Comparison of ENCODE assay signal across 9 mouse cellular contexts in the genomic region with DNA sequence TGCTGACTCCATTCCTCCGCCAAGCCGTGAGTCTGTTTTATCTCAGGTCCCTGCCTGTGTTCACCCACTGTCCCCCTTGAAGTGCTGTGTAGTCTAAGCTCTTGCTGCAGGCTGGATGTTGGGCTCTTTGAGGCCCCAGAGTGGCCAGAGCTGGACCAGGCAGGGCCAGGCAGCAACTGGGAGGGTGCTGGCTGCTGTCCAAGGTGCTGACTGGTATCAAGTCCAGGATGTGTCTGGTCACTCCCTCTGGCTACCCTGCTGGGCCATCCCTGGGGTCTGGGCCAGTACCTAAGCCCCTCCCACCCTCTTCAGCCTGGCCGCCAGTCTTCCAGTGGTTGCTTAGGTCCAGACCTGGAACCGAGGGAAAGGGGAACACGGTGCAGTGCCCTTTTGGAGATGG. TPM values are rescaled to one million over a fixed set of nuclear protein-coding genes. Genes with fewer than 3 reads are reported as not detected.
DNase-seq lines count a peak whose midpoint lies in the region; ATAC-seq and TF ChIP-seq lines count a peak whose summit lies in the region.
"Had no signal": no experiment of that assay in that cellular context is flagged by ENCODE, and none has a peak within 500 bp of the region (broad histone marks: within the 10 kb centered on the region; RNA-seq: fewer than 3 reads in every experiment).

No protein-coding gene starts in this region.

- dilution Hi-C loops in CH12.LX (cut with MboI; ENCODE audit: extremely low pct_ligation_motif_present, extremely low pct_unique_long_range_greater_than_20kb, low sequenced_read_pairs) = no loop called here

- no peaks in the 10 kb centered on the region for H3K9me3 ChIP-seq in CH12.LX (replicated peaks; ENCODE audit: low read length)
- no peaks in the 10 kb centered on the region for H3K9me3 ChIP-seq in lung, embryonic 16.5 days (ENCODE audit: control insufficient read depth, low read length)
- H3K9me3 ChIP-seq in stomach, embryonic 15.5 days = no peaks in the 10 kb centered on the region

- peak; percentile 77 for DNase-seq in 3T3-L1 (ENCODE audit: low read depth, low spot score)
- DNase-seq in CH12.LX (ENCODE audit: extremely low read depth) = peak; percentile 8
- peak; percentile 45 for DNase-seq in cerebellum, adult 9-10 months
- peak; percentile 53 for DNase-seq in kidney, adult 9 months
- no peak for DNase-seq in frontal cortex, postnatal 14 days (ENCODE audit: low spot score in 2 of 2)

- no peak overlapping the region for H3K9ac ChIP-seq in CH12.LX (ENCODE audit: insufficient read depth, low read depth)
- H3K9ac ChIP-seq in lung, embryonic 16.5 days (ENCODE audit: low read length) = no peak overlapping the region
- H3K9ac ChIP-seq in stomach, embryonic 15.5 days = no peak overlapping the region

- no peaks in the 10 kb centered on the region for H3K79me2 ChIP-seq in CH12.LX (replicated peaks; ENCODE audit: control insufficient read depth, extremely low read depth, insufficient read depth, poor library complexity, severe bottlenecking)

- TF ChIP-seq RAD21 in CH12.LX (IDR thresholded peaks at IDR 0.05; ENCODE audit: low read depth, low read length) = no peak

- no peak overlapping the region for H3K4me3 ChIP-seq in CH12.LX (replicated peaks in 1 of 3; ENCODE audit: low read depth in 2 of 3, low read length in 2 of 3, poor library complexity in 1 of 3)
- H3K4me3 ChIP-seq in lung, embryonic 16.5 days (ENCODE audit: low read length) = no peak overlapping the region
- no peak overlapping the region for H3K4me3 ChIP-seq in stomach, embryonic 15.5 days (replicated peaks)
- H3K4me3 ChIP-seq: erythroblast, embryonic 14.5 days had no signal

- no peaks in the 10 kb centered on the region for H3K36me3 ChIP-seq in CH12.LX (replicated peaks in 1 of 2; ENCODE audit: control insufficient read depth in 1 of 2, insufficient read depth in 1 of 2, low read length in 1 of 2)
- no peaks in the 10 kb centered on the region for H3K36me3 ChIP-seq in lung, embryonic 16.5 days (ENCODE audit: control insufficient read depth, insufficient read depth, low read length)
- H3K36me3 ChIP-seq in stomach, embryonic 15.5 days = no peaks in the 10 kb centered on the region

- no peak overlapping the region for H3K27ac ChIP-seq in CH12.LX (ENCODE audit: insufficient read depth, low read depth)
- no peak overlapping the region for H3K27ac ChIP-seq in lung, embryonic 16.5 days (ENCODE audit: low read length)
- H3K27ac ChIP-seq in stomach, embryonic 15.5 days = no peak overlapping the region

- TF ChIP-seq POLR2A in CH12.LX (IDR thresholded peaks at IDR 0.05; ENCODE audit: low read depth, low read length) = no peak

- in situ Hi-C loops in CH12.LX (cut with MboI; ENCODE audit: low pct_ligation_motif_present, low pct_unique_long_range_greater_than_20kb, low sequenced_read_pairs) = no loop called here

- no peak overlapping the region for H3K4me2 ChIP-seq in CH12.LX (ENCODE audit: insufficient read depth, low read depth, poor library complexity, severe bottlenecking)
- H3K4me2 ChIP-seq in lung, embryonic 16.5 days (ENCODE audit: low read depth, low read length) = no peak overlapping the region
- H3K4me2 ChIP-seq in stomach, embryonic 15.5 days = no peak overlapping the region

- TF ChIP-seq EP300 in CH12.LX (IDR thresholded peaks at IDR 0.05; ENCODE audit: low read length) = no peak

- ATAC-seq in granulocyte monocyte progenitor cell, adult 5-6 weeks (replicated peaks; ENCODE audit: poor library complexity, severe bottlenecking) = peak; percentile 71
- ATAC-seq in lung, embryonic 16.5 days (ENCODE audit: low read depth) = 0 out of 2 replicates have a peak, but pooled peaks have one; percentile 42
- peak; percentile 45; the same call in 1 of the 2 replicates for ATAC-seq in stomach, embryonic 15.5 days (ENCODE audit: insufficient read depth, low FRiP score, low read depth)

- TF ChIP-seq CTCF in CH12.LX (conservative IDR thresholded peaks at IDR 0.05 in 1 of 2, IDR thresholded peaks at IDR 0.05 in 1 of 2; ENCODE audit: low read depth in 2 of 2, low read length in 2 of 2) = no peak

- peaks cover 86% of the 10 kb centered on the region for H3K27me3 ChIP-seq in CH12.LX (replicated peaks)
- no peaks in the 10 kb centered on the region for H3K27me3 ChIP-seq in lung, embryonic 16.5 days (ENCODE audit: control insufficient read depth, insufficient read depth, low read depth, low read length)
- no peaks in the 10 kb centered on the region for H3K27me3 ChIP-seq in stomach, embryonic 15.5 days (replicated peaks)

- H3K4me1 ChIP-seq in CH12.LX (ENCODE audit: control insufficient read depth in 1 of 2, insufficient read depth in 2 of 2) = peaks cover 0 to 4% of the 10 kb centered on the region in 2 experiments; a peak in 1 of 4 replicates
- 0 out of 2 replicates have a peak, but pooled peaks cover 3% of the 10 kb centered on the region for H3K4me1 ChIP-seq in lung, embryonic 16.5 days (replicated peaks; ENCODE audit: control insufficient read depth, insufficient read depth, low read length)
- peaks cover 20% of the 10 kb centered on the region; the same call in 1 of the 2 replicates for H3K4me1 ChIP-seq in stomach, embryonic 15.5 days

- 12% methylated on average over 5 of the region's 5 CpGs for WGBS in lung, embryonic 16.5 days
- 16% methylated on average over 5 of the region's 5 CpGs for WGBS in stomach, embryonic 15.5 days

TF ChIP-seq in CH12.LX, 34 proteins besides CTCF, POLR2A, EP300 and RAD21:
- TF ChIP-seq BHLHE40 (IDR thresholded peaks at IDR 0.05; ENCODE audit: low read depth, low read length) (no peak), ZNF384 (IDR thresholded peaks at IDR 0.05; ENCODE audit: low read depth, low read length) (no peak), HCFC1 (IDR thresholded peaks at IDR 0.05; ENCODE audit: low read depth, low read length) (no peak), USF2 (conservative IDR thresholded peaks at IDR 0.05; ENCODE audit: low read depth, low read length) (no peak), MXI1 (IDR thresholded peaks at IDR 0.05; ENCODE audit: low read depth, low read length) (no peak)

RNA-seq across cellular contexts. Expression of a gene that starts 1.1 kb away (rescaled TPM):
- total RNA-seq in CH12.LX (2012; rRNA removed) (not detected in 2 replicates), CH12.LX (2014; rRNA removed) (not detected in 2 replicates)
- polyA plus RNA-seq in CH12.LX (2012; ENCODE audit: insufficient read length, low read depth) = not detected in 2 replicates
- not detected in 2 replicates for total RNA-seq in granulocyte monocyte progenitor cell, adult 5-6 weeks (2014; fragmentation: Nextera tagmentation)
- not detected in 2 replicates for total RNA-seq in granulocyte monocyte progenitor cell, adult 5-6 weeks (2017)
- 1.4 and 2.4 TPM in 2 replicates for polyA plus RNA-seq in lung, embryonic 16.5 days (2015; fragmentation: Nextera tagmentation; extraction: Ambion mirVana)
- 1.2 and 1.9 TPM in 2 replicates for polyA plus RNA-seq in stomach, embryonic 15.5 days (2015; fragmentation: Nextera tagmentation; extraction: Ambion mirVana)
- polyA plus RNA-seq: erythroblast, embryonic 14.5 days had no signal

RNA-seq across cellular contexts. Expression of a gene that starts 13.8 kb away (rescaled TPM):
- total RNA-seq in CH12.LX (2012; rRNA removed) = not detected in 2 replicates
- total RNA-seq in CH12.LX (2014; rRNA removed) = not detected in 2 replicates
- polyA plus RNA-seq in CH12.LX (2012; ENCODE audit: insufficient read length, low read depth) = not detected in 2 replicates
- 0.41 TPM in 1 of 2 replicates, not detected in the other for total RNA-seq in granulocyte monocyte progenitor cell, adult 5-6 weeks (2014; fragmentation: Nextera tagmentation)
- not detected in 2 replicates for total RNA-seq in granulocyte monocyte progenitor cell, adult 5-6 weeks (2017)
- 0.57 and 2.2 TPM in 2 replicates for polyA plus RNA-seq in lung, embryonic 16.5 days (2015; fragmentation: Nextera tagmentation; extraction: Ambion mirVana)
- 0.59 and 0.70 TPM in 2 replicates for polyA plus RNA-seq in stomach, embryonic 15.5 days (2015; fragmentation: Nextera tagmentation; extraction: Ambion mirVana)
- polyA plus RNA-seq: erythroblast, embryonic 14.5 days had no signal

RNA-seq across cellular contexts. Expression of a gene that starts 32.1 kb away (rescaled TPM):
- 0.13 and 0.84 TPM in 2 replicates for total RNA-seq in CH12.LX (2012; rRNA removed)
- total RNA-seq in CH12.LX (2014; rRNA removed) = 0.07 and 0.30 TPM in 2 replicates
- polyA plus RNA-seq in CH12.LX (2012; ENCODE audit: insufficient read length, low read depth) = 0.20 and 0.34 TPM in 2 replicates
- 0.98 TPM in 1 of 2 replicates, not detected in the other for total RNA-seq in granulocyte monocyte progenitor cell, adult 5-6 weeks (2014; fragmentation: Nextera tagmentation)
- total RNA-seq in granulocyte monocyte progenitor cell, adult 5-6 weeks (2017) = 0.39 TPM in 1 of 2 replicates, not detected in the other
- polyA plus RNA-seq in lung, embryonic 16.5 days (2015; fragmentation: Nextera tagmentation; extraction: Ambion mirVana) = 7.3 and 7.4 TPM in 2 replicates
- polyA plus RNA-seq in stomach, embryonic 15.5 days (2015; fragmentation: Nextera tagmentation; extraction: Ambion mirVana) = 18.9 and 20.8 TPM in 2 replicates

RNA-seq across cellular contexts. Expression of a gene that starts 48.1 kb away (rescaled TPM):
- total RNA-seq in CH12.LX (2012; rRNA removed) (0.25 and 0.34 TPM in 2 replicates), CH12.LX (2014; rRNA removed) (not detected in 2 replicates)
- 0.11 TPM in 1 of 2 replicates, not detected in the other for polyA plus RNA-seq in CH12.LX (2012; ENCODE audit: insufficient read length, low read depth)
- total RNA-seq in granulocyte monocyte progenitor cell, adult 5-6 weeks (2014; fragmentation: Nextera tagmentation) = not detected in 2 replicates
- total RNA-seq in granulocyte monocyte progenitor cell, adult 5-6 weeks (2017) = not detected in 2 replicates
- polyA plus RNA-seq in lung, embryonic 16.5 days (2015; fragmentation: Nextera tagmentation; extraction: Ambion mirVana) = 2.0 and 2.4 TPM in 2 replicates
- 0.46 and 0.77 TPM in 2 replicates for polyA plus RNA-seq in stomach, embryonic 15.5 days (2015; fragmentation: Nextera tagmentation; extraction: Ambion mirVana)
- polyA plus RNA-seq: erythroblast, embryonic 14.5 days had no signal

Comparison
In these comparisons a context has a peak if more than half of its experiments do, and no peak if none do; other contexts are left out.
1. DNase-seq: peak in 3T3-L1 (single experiment), CH12.LX (single experiment), cerebellum, adult 9-10 months (single experiment) and kidney, adult 9 months (single experiment); none in frontal cortex, postnatal 14 days (0 of 2).
2. Peak in every context shown above with its lines, with median percentiles within 50 percentile points of each other: ATAC-seq.